Mouse (Mus musculus): ENCODE data around the gene Gpr4.

DNA sequence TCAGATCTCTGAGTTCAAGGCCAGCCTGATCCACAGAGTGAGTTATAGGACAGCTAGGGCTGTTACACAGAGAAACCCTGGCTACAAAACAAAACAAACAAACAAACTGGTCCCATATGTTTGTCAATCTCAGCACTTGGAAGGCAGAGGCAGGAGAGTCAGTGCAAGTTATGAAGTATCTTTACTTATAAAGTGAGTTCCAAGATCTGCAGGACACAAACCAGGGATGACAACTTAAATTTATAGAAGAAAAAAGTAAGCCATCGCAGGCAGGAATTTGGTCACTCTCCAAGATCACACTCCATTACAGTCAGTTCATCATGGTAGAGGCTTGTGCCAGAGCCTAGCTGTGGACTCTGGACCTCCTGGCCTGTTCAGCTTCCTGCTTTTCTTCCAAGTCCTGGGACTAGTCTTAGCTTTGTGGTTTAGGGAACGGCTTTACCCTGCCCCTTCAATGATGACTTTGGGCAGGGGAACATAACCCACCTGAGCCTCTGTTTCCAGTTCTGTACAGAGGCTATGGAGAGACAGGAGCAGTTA, 17.8 kb downstream of the Gpr4 start:
- no peak for TF ChIP-seq CTCF (IDR thresholded peaks at IDR 0.05; ENCODE audit: low read depth)
- TF ChIP-seq EP300 (IDR thresholded peaks at IDR 0.05; ENCODE audit: low read depth): no peak
